Mouse (Mus musculus) kidney, embryonic 14.5 days (tissue): Measurements from ENCODE around the gene Hydin. TPM values are rescaled to one million over a fixed set of nuclear protein-coding genes. Genes with fewer than 3 reads are reported as not detected.

ENCODE experiments used
- ATAC-seq: fragments of 200-750 bp; cut with Nextera tagmentation; 2 replicates; pipeline ENCODE4 v1.8.0; 2017; ENCODE audit warnings: moderate number of reproducible peaks, mild to moderate bottlenecking, moderate TSS enrichment, moderate library complexity; ENCODE audit not compliant: low FRiP score, low TSS enrichment
- H3K27ac ChIP-seq: fragments of 300-500 bp; sonication (generic); 2 replicates; pipeline ENCODE4 v1.5.1; 2014; ENCODE audit warnings: low read depth, mild to moderate bottlenecking, low read length, moderate library complexity, mixed read lengths
- H3K27me3 ChIP-seq: fragments of 300-500 bp; sonication (generic); 2 replicates; pipeline ENCODE4 v1.6.1; 2014; ENCODE audit warnings: mild to moderate bottlenecking, low read length; ENCODE audit not compliant: control insufficient read depth, insufficient read depth
- H3K36me3 ChIP-seq: fragments of 300-500 bp; sonication (generic); 2 replicates; pipeline ENCODE4 v1.6.1; 2014; ENCODE audit warnings: low read length, mixed read lengths; ENCODE audit not compliant: control insufficient read depth, insufficient read depth
- H3K4me1 ChIP-seq: fragments of 300-500 bp; sonication (generic); 2 replicates; pipeline ENCODE4 v1.6.1; 2014; ENCODE audit warnings: low read length, mixed read lengths; ENCODE audit not compliant: control insufficient read depth, insufficient read depth
- H3K4me2 ChIP-seq: fragments of 300-500 bp; sonication (generic); replicated peaks from 2 replicates; pipeline ENCODE4 v1.6.1; 2014; ENCODE audit warnings: low read depth, mild to moderate bottlenecking, low read length
- H3K4me3 ChIP-seq: fragments of 300-500 bp; sonication (generic); 2 replicates; pipeline ENCODE4 v1.5.1; 2014; ENCODE audit warnings: mild to moderate bottlenecking, low read length
- H3K9ac ChIP-seq: fragments of 300-500 bp; sonication (generic); 2 replicates; pipeline ENCODE4 v1.6.1; 2014; ENCODE audit warnings: low read depth, mild to moderate bottlenecking, low read length, moderate library complexity
- H3K9me3 ChIP-seq: fragments of 300-500 bp; sonication (generic); 2 replicates; pipeline ENCODE4 v1.6.1; 2016; ENCODE audit warnings: low read length; ENCODE audit not compliant: control insufficient read depth
- WGBS: fragments of 180-500 bp; shearing (Covaris S2); extraction: QIAGEN DNeasy Blood & Tissue Kit; methylation state at CpG from one replicate; pipeline ENCODE4 v1.1.7; 2014; 5-methylcytosine and 5-hydroxymethylcytosine counted together
- polyA plus RNA-seq: library from polyadenylated mRNA; unstranded; fragments of >200 nt; fragmentation: Nextera tagmentation; extraction: Ambion mirVana; gene quantifications from 2 replicates; pipeline ENCODE4 v1.2.1, GENCODE M21; 2014

Gene Hydin
- polyA plus RNA-seq, 1 experiment from 2014 or later = not detected

GRCm38 (mm10) chr8:110450463-110450862 is 183.7 kb downstream of the Hydin start:
- H3K9me3 ChIP-seq = no peaks in the 10 kb centered on the region
- no peaks in the 10 kb centered on the region for H3K27me3 ChIP-seq
- no peak overlapping the region for H3K27ac ChIP-seq
- H3K9ac ChIP-seq = no peak overlapping the region
- no peak overlapping the region for H3K4me3 ChIP-seq
- 92% methylated on average over 6 of the region's 6 CpGs for WGBS
- ATAC-seq = no peak
- H3K4me1 ChIP-seq = no peaks in the 10 kb centered on the region
- H3K4me2 ChIP-seq = no peak overlapping the region
- no peaks in the 10 kb centered on the region for H3K36me3 ChIP-seq

GRCm38 (mm10) chr8:110454466-110454865 is 187.7 kb downstream of the Hydin start:
- Histone ChIP-seq H3K36me3 (no peaks in the 10 kb centered on the region), H3K27me3 (no peaks in the 10 kb centered on the region), H3K4me1 (no peaks in the 10 kb centered on the region), H3K27ac (no peak overlapping the region), H3K9me3 (no peaks in the 10 kb centered on the region), H3K9ac (no peak overlapping the region), H3K4me2 (no peak overlapping the region), H3K4me3 (no peak overlapping the region)
- 55% methylated on average over 4 of the region's 4 CpGs for WGBS
- no peak for ATAC-seq

- Histone ChIP-seq H3K27me3 (no peaks in the 10 kb centered on the region), H3K36me3 (no peaks in the 10 kb centered on the region), H3K9ac (no peak overlapping the region), H3K4me2 (no peak overlapping the region), H3K4me3 (no peak overlapping the region), H3K9me3 (no peaks in the 10 kb centered on the region), H3K4me1 (no peaks in the 10 kb centered on the region), H3K27ac (no peak overlapping the region)
- whole genome bisulfite sequencing = 77% methylated on average over 4 of the region's 4 CpGs
- ATAC-seq = no peak
Observed at GRCm38 (mm10) chr8:110457424-110457823, 190.6 kb downstream of the Hydin start.

GRCm38 (mm10) chr8:110462627-110463208 is 195.9 kb downstream of the Hydin start:
- no peak overlapping the region for H3K4me3 ChIP-seq
- ATAC-seq = no peak
- H3K9ac ChIP-seq = no peak overlapping the region
- H3K36me3 ChIP-seq = no peaks in the 10 kb centered on the region
- H3K4me1 ChIP-seq = no peaks in the 10 kb centered on the region
- WGBS = 88% methylated on average over 10 of the region's 10 CpGs
- no peak overlapping the region for H3K4me2 ChIP-seq
- H3K9me3 ChIP-seq = no peaks in the 10 kb centered on the region
- H3K27me3 ChIP-seq = no peaks in the 10 kb centered on the region
- H3K27ac ChIP-seq = no peak overlapping the region

- WGBS = 79% methylated on average over 10 of the region's 10 CpGs
- no peaks in the 10 kb centered on the region for H3K9me3 ChIP-seq
- H3K4me2 ChIP-seq = no peak overlapping the region
- no peaks in the 10 kb centered on the region for H3K36me3 ChIP-seq
- no peak overlapping the region for H3K9ac ChIP-seq
- ATAC-seq = no peak
- H3K27me3 ChIP-seq = no peaks in the 10 kb centered on the region
- no peaks in the 10 kb centered on the region for H3K4me1 ChIP-seq
- no peak overlapping the region for H3K27ac ChIP-seq
- H3K4me3 ChIP-seq = no peak overlapping the region
Observed at GRCm38 (mm10) chr8:110463773-110464460, 197.1 kb downstream of the Hydin start.

- no peak overlapping the region for H3K4me3 ChIP-seq
- no peaks in the 10 kb centered on the region for H3K36me3 ChIP-seq
- H3K4me1 ChIP-seq = no peaks in the 10 kb centered on the region
- no peak overlapping the region for H3K9ac ChIP-seq
- H3K9me3 ChIP-seq = no peaks in the 10 kb centered on the region
- H3K27me3 ChIP-seq = no peaks in the 10 kb centered on the region
- no peak overlapping the region for H3K27ac ChIP-seq
- 80% methylated on average over 9 of the region's 9 CpGs for WGBS
- no peak overlapping the region for H3K4me2 ChIP-seq
- ATAC-seq = no peak
Observed at GRCm38 (mm10) chr8:110465606-110466005, 198.8 kb downstream of the Hydin start.

- 84% methylated on average over 6 of the region's 6 CpGs for WGBS
- no peaks in the 10 kb centered on the region for H3K9me3 ChIP-seq
- H3K4me2 ChIP-seq = no peak overlapping the region
- H3K36me3 ChIP-seq = no peaks in the 10 kb centered on the region
- H3K27me3 ChIP-seq = no peaks in the 10 kb centered on the region
- H3K4me1 ChIP-seq = no peaks in the 10 kb centered on the region
- H3K9ac ChIP-seq = no peak overlapping the region
- no peak overlapping the region for H3K4me3 ChIP-seq
- ATAC-seq = no peak
- H3K27ac ChIP-seq = no peak overlapping the region
Observed at GRCm38 (mm10) chr8:110477256-110477655, 210.5 kb downstream of the Hydin start.

GRCm38 (mm10) chr8:110478576-110478975 is 211.8 kb downstream of the Hydin start:
- no peak for ATAC-seq
- Histone ChIP-seq H3K36me3 (no peaks in the 10 kb centered on the region), H3K4me2 (no peak overlapping the region), H3K9ac (no peak overlapping the region), H3K4me1 (no peaks in the 10 kb centered on the region), H3K4me3 (no peak overlapping the region), H3K27me3 (no peaks in the 10 kb centered on the region), H3K9me3 (no peaks in the 10 kb centered on the region), H3K27ac (no peak overlapping the region)
- 34% methylated on average over 6 of the region's 6 CpGs for WGBS

GRCm38 (mm10) chr8:110479401-110479800 is 212.6 kb downstream of the Hydin start:
- 59% methylated on average over 12 of the region's 12 CpGs for WGBS
- Histone ChIP-seq H3K36me3 (no peaks in the 10 kb centered on the region), H3K4me2 (no peak overlapping the region), H3K9me3 (no peaks in the 10 kb centered on the region), H3K4me1 (no peaks in the 10 kb centered on the region), H3K27me3 (no peaks in the 10 kb centered on the region), H3K9ac (no peak overlapping the region), H3K4me3 (no peak overlapping the region), H3K27ac (no peak overlapping the region)
- ATAC-seq = no peak
